Mouse (Mus musculus) layer of hippocampus, adult 8-10 months (tissue): ENCODE measurements at regions not wholly inside any gene's neighbourhood (a gene's known extent, or its start where the extent isn't known, plus 50 kb on each side); places are given as distances from the start of the nearest gene placed in this dataset.

Source experiments
- DNase-seq, 2 experiments: peaks; one replicate each; pipeline ENCODE4 v3.0.0; 2022; ENCODE audit warnings: low spot score in 2 of 2

DNA sequence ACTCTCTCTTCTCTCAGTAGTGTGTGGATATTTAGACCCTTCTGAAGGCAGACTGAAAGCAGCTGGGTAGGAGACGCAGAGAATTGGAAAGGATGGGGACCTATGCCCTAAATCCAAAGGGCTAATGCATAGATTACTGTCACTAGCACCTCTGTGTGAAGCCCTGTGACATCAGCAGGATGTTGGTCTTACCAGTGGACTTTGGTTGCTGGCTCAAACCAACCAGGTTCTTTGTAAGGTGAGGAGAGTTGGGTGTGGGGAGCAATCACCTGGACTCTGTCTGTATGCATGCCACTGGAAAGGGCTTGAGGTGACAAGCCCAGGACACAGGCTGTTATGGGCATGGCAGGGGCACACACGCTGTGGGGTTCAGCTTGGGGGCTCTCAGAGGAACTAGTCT lies 173.7 kb upstream of the Sall1 start:
- no peak for DNase-seq

DNA sequence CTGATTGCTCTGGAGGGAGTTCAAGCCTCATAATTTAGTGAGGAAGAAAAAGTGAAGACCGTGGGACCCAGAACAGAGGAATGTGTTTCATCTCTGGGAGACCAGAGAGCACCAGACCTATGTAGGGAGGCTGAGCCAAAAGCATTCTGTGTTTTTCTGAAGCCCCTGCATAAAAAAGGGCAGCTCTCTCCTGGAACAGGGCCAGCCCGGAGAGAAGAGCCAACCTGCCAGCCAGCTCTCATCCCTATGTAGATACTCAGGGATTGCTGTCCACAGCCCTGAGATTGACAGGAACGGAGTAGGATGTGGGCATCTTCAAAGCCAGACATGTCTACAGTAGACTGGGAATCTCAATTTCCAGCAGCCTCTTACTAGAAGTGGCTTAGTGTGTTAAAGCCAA lies 168.0 kb upstream of the Sall1 start:
- no peak for DNase-seq

DNA sequence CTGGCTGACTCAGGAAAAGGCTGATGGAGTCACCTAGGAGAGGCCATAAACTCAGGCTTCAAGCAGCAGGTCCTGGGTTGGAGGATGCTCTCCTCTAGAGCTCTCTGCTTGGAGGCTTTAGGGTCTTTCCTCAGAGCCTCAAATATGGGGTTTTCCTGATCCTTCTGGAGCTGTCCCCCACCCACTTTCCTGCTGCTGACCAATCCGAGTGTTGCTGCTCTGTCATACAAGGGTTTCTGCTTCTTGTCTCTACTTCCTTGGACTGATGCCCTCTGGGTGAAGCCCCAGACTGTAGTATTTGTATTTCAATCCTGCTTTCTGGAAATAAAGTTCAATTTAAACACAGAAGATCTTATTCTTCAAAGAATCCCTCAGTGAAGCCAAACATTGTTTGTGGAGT lies 166.7 kb upstream of the Sall1 start:
- no peak for DNase-seq

DNA sequence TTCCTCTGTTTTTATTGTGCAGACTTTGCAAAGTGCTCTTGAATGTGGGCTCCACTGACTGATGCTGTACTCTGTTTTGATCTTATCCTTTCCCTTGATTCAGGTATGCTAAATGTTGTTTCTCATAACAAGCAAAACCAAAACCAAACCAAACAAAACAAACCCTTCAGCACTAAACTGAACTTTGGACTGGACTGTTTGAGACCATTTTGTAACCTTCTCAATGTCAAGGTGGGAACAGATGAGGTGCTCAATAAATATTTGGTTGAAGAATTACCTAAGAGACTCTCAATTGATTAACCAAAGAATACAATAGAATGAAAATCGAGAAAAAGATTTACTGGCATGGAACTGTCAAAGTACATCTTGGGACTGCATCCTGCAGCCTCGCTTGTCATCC lies 163.9 kb upstream of the Sall1 start:
- no peak for DNase-seq

DNA sequence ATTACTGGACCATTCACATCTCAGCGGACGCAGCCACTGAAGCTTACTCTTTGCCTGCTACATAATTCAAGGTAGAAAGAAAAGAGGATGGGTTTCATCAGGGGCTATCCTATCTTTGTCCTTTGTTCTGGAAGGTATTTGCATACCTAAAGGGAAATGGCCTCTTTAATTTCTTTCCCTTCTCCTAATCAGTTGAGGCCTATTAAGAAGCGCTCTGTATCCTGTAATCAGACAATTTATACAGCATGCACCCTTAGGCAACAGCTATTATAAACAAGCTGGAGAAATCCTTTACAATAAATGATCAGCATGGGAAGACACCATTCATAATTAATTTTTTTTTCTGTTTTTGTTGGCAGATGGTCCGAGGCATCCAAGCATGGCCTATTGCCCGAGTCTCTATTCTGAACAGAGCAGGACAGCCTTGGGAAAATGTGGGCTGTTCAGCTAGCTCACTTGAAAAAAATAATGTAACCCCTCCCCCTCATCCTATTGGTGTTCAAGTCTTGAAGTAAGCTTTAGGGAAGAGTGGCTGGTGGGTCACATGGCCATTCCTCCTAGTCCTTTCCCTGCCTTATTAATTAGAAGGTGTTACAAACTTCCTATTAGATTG lies 158.6 kb upstream of the Sall1 start:
- no peak for DNase-seq

DNA sequence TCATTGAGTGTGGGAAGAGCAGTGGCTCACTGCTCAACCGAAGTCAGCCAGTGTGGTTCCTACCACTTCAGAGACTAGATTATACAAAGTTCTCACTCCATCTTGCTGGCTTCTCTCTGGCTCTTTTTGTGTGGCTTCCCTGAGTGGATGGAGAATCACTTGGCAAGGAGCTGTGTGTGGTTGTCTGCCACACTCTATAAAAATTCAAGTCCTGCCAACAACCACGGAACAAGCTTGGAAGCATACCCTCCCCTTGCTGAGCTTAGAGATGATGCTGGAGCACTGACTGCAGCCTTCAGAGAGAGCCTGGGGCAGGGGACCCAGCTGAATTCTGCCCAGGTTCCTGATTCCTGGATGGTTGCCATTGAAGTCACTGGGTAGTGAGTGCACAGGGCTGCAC lies 156.3 kb upstream of the Sall1 start:
- no peak for DNase-seq

DNA sequence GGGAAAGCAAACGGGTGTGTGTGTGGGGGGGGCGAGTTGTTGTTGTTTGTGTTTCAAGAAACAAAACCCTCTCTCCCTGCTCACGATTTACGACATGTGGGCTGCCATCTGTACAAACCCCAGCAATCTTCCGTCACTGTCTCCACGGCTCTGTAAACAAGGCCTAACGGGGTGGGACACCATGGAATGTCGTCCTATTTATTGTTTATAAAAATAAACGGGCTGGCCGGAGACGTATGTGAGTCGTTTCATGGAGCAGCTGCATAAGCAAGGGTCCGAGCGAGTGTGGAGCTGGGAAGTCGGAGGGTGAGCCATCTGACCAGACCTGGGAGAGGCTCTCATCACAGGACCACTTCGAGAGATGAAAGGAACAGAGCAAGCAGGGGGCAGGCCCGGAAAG lies 141.4 kb upstream of the Sall1 start:
- no peak for DNase-seq

DNA sequence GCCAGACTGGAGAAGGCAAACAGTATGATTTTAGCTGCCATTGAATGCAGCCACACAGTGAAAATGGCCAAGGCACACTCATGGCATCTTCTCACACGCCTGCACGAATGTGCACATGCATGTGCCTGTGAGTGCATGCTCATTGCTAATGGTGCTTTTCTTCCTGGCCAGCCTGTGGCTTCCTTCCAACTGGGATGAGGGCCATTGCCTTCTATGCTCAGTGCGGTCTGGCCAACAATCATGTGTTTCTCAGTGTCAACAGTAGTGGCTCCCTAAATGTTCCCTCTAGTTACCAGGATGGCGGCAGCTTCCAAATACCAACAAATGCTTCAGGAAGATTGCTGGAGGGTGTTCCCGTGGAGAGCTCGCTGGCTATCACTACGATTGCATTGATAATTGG lies 131.7 kb upstream of the Sall1 start:
- no peak for DNase-seq

DNA sequence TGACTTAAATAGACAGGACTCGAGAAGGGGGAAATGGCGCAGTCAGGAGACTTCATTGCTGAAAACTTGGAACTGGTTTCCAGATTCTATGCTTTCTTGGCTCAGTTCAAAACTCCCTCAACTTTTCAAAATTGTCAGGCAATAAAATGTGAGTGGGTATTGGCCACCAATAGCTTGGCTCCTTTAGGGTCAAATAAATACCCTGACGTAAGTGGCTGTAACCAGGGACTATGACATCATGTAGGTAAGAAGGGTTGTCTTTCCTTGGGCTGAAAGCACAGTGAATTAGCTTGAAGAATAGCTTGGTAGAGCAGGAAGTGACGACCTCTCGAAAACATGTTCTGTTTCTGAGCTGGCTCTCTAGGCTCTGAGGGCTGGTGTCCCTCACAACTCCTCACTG lies 127.6 kb upstream of the Sall1 start:
- no peak for DNase-seq

DNA sequence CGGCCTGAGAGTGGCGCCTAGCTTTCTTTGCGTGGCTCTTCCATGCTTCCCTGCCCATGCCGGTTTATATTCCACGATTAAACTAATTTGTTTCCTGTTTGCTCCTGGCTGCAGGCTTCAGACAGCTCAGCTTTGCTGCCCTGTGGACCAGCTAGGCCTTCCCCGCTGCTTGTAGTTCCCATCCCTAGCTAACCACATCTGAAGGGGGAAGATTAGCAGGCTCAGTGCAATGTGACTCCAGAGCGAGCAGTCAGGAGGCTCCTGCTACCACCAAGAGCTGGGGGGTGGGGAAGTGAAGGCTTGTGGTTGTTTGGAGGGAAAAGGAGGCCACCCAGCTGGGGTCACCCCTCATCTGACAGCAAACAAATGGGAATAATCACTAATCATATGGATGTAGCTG lies 125.5 kb upstream of the Sall1 start:
- DNase-seq: no peak

DNA sequence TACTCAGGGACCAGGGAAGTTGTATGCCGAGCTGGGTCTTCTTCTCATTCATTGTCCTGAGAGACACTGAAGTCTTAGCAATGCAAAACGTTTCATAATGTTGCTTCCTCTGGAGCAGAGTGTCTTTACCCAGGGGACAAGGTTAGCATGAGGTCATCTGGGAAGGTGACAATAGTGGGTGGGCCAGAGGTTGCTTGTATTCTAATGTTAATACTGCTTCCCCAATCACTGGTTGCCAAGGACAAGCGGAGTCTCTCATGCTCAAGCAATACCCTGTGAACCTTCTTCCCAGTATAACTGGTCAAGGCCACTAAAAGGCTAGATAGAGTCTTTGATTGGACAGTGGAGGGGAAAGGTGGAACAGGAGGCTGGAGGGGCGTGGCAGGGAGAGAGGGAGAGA lies 123.1 kb upstream of the Sall1 start:
- DNase-seq: no peak

DNA sequence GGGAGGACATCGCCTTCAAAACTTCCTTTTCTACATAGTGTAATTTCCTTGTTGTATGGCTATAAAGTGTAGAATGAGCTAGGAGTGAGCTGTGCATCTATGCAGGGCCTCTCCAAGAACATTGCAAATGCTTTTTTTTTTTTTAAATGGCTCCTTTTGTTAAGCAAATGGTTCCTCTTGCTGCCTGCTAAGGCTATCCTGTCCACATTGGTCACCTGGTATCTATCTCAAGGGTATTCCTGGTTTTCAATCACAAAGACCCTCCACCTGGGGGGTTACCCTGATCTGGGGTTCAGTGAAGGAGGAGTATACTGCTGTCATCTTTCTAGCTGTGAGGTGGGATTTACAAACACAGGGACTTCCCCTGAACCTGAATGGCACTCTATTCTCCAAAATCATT lies 112.9 kb upstream of the Sall1 start:
- DNase-seq: no peak

DNA sequence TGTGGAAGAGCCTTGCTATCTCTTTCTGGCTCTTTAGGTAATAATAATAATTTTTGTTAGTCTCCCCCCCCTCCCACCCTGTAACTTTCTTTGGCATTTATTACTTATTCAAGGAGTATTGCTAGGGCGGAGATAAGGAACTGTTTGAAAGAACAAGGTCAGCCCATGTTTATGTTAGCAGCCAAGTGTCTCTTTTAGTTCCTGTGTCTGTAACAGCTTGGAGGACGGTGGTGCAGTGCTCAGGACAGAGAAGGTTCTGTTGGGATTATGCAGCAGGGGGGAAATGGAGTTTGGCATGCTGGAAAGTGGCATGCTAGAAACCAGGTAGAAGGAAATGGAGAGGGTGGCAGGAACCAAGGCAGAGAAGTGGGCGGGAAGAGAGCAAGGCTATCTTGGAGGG lies 109.6 kb upstream of the Sall1 start:
- no peak for DNase-seq

DNA sequence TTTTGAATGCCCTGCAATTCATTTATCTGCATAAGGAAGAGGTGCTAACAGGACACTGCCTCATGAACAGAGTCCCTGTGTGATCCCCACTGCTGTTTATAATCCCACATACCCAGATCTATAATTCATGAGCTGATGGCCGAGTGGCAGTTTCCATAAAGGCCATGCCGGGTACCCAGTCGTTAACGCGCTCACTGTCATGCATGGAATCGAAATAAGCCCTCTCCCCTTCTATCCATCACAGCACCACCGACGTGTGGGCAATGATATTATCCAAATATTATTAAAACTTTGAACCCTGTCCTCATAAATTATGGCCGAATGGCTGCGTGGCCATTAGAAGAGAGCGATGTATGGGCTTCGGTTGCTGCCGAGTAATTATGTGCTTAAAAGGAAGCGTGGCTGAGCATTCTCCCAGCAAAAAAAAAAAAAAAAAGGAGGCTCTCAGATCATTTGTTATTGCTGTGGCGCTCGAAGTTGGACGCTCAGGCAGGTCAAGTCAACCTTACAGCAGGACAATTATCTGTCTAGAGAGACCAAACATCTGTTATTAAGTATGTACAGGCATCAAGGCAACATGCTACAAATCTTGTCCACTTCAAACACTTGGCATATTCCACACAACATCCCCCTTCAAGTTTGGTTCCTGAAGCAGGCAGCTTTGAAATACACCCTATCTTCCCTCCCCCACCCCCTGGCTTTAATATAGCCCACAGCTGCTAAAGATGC lies 109.1 kb upstream of the Sall1 start:
- DNase-seq: no peak

DNA sequence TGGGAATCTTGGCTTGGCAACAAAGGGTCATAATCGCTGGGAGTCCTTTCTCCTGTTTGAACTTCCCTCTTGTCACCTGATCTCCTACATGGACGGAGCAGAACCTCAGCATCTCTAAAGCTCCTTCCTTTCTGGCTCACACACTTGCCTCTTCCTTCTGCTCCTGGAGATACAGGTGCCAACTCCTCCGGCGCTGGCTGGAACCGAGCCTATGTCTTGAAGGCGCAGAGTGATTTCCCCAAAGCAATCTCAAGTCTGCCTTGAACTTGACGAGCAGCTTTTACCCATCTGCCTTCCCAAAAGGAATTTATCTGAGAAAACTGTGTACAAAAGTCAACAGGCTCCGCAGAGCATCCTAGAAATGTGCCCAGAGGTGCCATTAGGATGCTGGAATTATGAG lies 108.4 kb upstream of the Sall1 start:
- no peak for DNase-seq

DNA sequence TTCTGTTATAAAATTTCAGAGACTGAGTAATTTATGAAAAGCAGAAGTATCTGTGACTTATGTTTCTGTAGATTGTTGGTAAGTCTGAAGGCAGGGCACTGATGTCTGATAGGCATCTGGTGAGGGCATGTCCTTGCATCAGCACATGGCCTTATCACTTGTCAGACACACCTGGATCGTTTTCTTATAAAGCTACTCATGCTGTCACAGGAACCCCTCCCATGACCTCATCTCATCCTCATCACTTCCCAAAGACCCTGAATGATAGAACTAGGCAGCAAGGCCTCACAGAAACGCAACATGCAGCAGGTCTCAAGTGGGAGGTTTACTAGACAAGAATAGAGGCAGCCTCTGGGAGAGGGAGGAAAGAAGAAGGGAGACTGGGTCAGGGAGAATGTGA lies 107.0 kb upstream of the Sall1 start:
- no peak for DNase-seq

DNA sequence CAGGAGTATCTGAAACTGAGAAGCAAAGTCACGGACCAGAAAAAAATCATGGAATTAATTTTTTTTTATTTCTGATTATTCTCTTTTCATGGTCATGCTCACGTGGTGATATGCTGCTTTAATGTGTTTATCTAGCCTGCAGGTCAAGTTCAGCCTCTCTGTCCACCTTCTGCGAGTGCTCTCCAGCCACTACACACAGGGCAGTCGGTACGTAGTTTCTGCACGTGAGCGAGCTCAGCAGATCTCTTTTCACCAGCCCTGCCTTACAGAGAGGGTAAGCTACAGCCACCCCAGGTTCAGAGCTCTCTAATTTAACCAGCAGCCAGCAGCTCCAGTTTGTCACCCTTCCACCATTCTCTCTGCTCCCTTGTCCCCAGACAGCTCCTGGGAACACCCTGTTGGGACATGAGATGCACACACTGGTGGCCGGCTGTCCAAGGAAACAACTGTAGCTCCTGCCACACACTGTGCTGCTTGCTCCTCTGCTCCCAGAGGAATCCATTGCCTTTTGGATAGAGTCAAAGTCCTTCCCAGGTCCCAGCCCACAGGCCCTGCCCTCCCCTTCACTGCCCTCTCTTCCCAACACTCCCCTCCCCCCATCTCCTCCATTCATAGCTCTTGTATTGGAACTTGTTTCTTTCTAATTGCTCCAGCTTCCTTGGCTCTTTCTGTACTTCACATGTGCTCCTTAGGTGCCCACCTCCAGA lies 97.7 kb upstream of the Sall1 start:
- no peak for DNase-seq

DNA sequence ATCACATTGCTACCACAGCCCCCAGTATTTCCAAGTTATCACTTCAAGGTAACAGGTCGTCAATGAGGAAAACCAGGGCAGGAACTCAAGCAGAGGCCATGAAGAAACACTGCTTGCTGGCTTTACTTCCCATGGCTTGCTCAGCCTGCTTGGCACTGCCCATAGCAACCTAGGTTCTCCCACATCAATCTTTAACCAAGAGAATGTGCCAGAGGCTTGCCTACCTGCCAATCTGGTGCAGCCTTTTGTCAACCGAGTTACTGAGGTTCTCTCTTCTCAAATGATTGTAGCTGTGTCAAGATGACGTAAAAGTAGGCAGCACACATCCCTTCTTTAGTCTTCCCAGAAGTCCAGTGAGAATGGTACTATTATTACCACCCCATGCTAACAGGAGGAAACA lies 95.9 kb upstream of the Sall1 start:
- no peak for DNase-seq

DNA sequence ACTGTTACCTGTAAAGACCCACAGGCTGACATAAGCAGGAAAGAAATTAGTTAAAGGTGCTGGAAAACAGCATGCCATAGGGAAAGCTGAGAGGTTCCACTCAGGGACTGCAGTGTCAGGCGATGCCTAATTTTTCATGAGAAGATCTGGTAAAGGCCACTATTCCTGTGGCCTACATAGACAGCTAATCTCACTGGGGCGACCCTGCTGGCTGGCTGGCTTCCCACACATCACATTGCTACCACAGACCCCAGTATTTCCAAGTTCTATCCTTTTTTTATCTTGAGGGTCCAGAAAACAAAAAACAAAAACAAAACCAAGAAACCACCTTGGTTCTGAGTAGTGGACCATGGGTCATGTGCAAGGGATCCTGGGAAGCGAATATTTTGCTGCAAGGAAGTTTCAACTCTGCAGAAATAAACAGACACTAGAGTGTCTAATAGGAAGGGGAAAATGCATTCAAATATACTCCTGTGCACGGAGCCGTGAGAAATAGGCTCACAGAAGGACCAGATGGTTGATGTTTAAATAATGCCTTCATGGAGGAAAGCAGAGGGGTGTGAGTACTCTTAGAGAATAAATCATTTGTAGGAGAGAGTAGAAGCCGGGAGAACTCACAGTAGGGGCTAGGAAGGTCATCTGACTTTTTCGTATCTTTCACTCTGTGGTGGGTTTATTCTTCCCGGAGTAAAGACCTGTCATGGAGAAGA lies 94.6 kb upstream of the Sall1 start:
- DNase-seq: no peak

DNA sequence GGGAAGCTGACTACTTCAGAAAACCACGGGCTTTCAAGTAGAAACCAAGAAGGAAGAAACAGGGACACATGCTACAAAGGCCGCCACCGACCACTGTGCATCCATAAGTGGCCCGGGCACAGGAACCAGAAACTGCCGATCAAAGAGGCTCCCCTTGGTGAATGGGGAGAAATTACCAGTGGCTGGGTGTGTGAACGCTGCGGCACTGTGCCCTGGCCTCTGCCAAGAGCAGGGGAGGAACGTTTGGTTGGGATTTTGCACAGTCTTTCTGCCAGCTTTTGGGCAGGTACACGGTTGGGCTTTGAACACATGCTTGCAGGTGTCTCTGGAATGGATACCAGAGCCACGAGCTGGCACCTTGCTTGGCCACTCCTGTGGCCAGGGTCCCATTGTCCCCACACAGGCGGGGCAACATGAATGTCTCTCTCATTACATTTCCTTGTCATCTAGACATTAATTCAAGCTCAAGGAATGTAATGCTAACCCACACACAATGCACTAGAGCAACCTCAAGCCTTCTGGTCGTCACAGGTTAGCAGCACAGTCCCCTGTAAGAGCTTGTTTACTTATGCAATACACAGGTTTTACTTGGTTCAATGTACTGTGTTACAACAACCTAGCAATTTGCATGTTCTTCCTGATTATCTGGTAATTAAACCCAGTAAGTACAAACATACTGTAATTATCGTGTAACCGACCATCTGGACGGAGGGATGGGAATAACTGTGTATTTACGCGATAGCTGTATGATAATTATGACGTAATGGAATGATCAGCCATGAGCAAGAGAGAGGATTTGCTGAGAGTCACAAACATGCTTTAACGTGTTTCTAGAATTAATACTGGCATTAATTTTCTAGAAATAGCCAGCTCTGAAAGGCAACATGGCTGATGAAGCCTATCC lies 90.9 kb upstream of the Sall1 start:
- DNase-seq: no peak

DNA sequence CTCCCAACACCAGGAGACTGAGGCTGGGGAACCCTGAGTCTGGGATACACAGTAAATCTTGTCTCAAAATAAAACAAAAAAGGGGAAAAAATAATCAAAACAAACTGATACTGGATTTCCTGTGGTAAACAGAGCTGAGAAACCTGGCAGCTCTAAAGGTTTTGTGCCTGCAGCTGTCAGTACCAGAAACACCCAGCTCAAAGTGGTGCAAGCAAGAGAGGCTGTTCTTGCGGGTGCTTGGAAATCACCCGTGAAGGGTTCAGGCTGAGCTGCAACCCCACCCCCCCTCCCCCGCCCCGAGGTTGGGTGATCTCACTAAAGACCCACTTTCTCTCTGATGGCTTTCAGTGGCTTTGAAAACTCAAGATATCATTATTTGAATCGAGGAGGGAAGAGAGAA lies 90.1 kb upstream of the Sall1 start:
- DNase-seq: no peak
